Mouse (Mus musculus): ENCODE data around the gene Dock8. TPM values are rescaled to one million over a fixed set of nuclear protein-coding genes. Genes with fewer than 3 reads are reported as not detected.
"Not testable (repeated sequence)": the region's sequence is repeated elsewhere in the genome, so short reads cannot be mapped to it uniquely, and the experiment has no call there.

The Dock8 gene
- polyA plus RNA-seq, 1 experiment: 0.72 TPM

DNA sequence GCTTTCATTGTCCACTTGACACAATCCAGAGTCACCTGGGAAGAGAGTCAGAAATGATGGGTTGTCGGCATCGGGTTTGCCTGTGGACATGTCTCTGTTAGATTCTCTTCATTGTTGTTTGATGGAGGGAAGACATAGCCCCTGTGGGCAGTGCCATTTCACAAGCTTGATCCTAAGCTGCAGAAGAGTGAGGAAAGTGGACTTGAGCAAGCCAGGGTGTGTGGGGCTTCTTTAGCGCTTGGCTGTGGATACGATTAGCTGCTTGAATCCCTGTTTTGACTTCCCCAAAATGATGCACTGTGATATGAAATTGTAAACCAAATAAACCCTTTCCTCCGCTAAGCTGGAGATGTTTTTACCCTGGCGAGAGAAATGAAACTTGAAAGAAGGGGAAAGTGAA is 2.7 kb downstream of the Dock8 start:
- TF ChIP-seq POLR2A (IDR thresholded peaks at IDR 0.05; ENCODE audit: borderline replicate concordance, insufficient read depth, low read length): no peak
- no peak for TF ChIP-seq CTCF (IDR thresholded peaks at IDR 0.05; ENCODE audit: borderline replicate concordance, insufficient read depth, low read depth, low read length)
- Histone ChIP-seq H3K4me3 (replicated peaks; ENCODE audit: insufficient read depth, low read depth, low read length) (no peak overlapping the region), H3K4me1 (ENCODE audit: control insufficient read depth, insufficient read depth, low read length) (no peaks in the 10 kb centered on the region), H3K27ac (ENCODE audit: insufficient read depth, low read length) (no peak overlapping the region), H3K27me3 (ENCODE audit: control insufficient read depth, insufficient read depth, low read length) (no peaks in the 10 kb centered on the region; the same call in 1 of the 2 replicates)
- no peak for DNase-seq
- 88% methylated on average over 6 of the region's 6 CpGs for WGBS

GRCm38 (mm10) chr19:25002828-25003227 is 3.5 kb downstream of the Dock8 start:
- H3K27me3 ChIP-seq (ENCODE audit: control insufficient read depth, insufficient read depth, low read length): no peaks in the 10 kb centered on the region; the same call in 1 of the 2 replicates
- H3K4me1 ChIP-seq (ENCODE audit: control insufficient read depth, insufficient read depth, low read length): no peaks in the 10 kb centered on the region
- TF ChIP-seq POLR2A (IDR thresholded peaks at IDR 0.05; ENCODE audit: borderline replicate concordance, insufficient read depth, low read length): no peak
- no peak for TF ChIP-seq CTCF (IDR thresholded peaks at IDR 0.05; ENCODE audit: borderline replicate concordance, insufficient read depth, low read depth, low read length)
- WGBS: 40% methylated on average over 3 of the region's 3 CpGs
- H3K4me3 ChIP-seq (replicated peaks; ENCODE audit: insufficient read depth, low read depth, low read length): no peak overlapping the region
- H3K27ac ChIP-seq (ENCODE audit: insufficient read depth, low read length): no peak overlapping the region
- DNase-seq: no peak

DNA sequence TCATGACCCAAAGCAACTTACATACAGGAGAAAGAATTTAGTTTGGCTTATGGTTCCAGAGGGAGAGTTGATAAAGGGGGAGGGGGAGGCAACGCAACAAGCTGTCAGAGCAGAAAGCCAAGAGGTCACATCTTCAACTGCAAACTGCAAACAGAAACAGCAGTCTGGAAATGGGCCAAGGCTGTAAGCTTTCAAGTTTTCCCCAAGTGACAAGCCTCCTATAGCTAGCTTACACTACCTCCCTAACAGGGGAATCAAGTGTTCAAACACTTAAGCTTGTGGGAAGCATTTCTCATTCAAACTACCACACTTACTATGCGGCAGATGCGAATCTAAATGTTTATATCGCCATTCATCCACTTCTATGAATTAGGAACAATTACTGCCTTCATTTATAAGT is 4.5 kb downstream of the Dock8 start:
- H3K4me1 ChIP-seq (ENCODE audit: control insufficient read depth, insufficient read depth, low read length): no peaks in the 10 kb centered on the region
- DNase-seq: no peak
- no peak for TF ChIP-seq CTCF (IDR thresholded peaks at IDR 0.05; ENCODE audit: borderline replicate concordance, insufficient read depth, low read depth, low read length)
- TF ChIP-seq POLR2A (IDR thresholded peaks at IDR 0.05; ENCODE audit: borderline replicate concordance, insufficient read depth, low read length): no peak
- WGBS: 34% methylated on average over 4 of the region's 4 CpGs
- H3K27ac ChIP-seq (ENCODE audit: insufficient read depth, low read length): no peak overlapping the region
- H3K4me3 ChIP-seq (replicated peaks; ENCODE audit: insufficient read depth, low read depth, low read length): no peak overlapping the region
- H3K27me3 ChIP-seq (ENCODE audit: control insufficient read depth, insufficient read depth, low read length): no peaks in the 10 kb centered on the region; the same call in 1 of the 2 replicates

DNA sequence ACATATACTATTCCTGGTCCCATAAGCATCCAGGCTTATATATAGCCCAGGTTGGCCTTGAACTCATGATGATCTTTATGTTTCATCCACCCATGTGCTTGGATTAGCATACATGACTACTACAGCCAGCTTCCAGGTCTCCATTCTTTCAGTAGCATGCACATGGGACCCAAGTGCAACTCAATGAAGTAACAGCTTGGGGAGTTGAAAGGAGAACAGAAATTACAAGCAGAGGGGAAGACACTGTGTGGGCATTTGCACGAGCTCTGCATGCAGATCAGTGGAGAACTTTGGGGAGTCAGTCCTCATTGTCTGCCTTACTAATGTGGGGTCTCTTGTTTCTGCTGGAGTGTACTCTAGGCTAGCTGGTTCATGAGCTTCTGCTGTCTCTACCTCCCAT is 7.4 kb downstream of the Dock8 start:
- WGBS: 76% methylated on average over 1 of the region's 1 CpGs
- no peaks in the 10 kb centered on the region for H3K4me1 ChIP-seq (ENCODE audit: control insufficient read depth, insufficient read depth, low read length)

DNA sequence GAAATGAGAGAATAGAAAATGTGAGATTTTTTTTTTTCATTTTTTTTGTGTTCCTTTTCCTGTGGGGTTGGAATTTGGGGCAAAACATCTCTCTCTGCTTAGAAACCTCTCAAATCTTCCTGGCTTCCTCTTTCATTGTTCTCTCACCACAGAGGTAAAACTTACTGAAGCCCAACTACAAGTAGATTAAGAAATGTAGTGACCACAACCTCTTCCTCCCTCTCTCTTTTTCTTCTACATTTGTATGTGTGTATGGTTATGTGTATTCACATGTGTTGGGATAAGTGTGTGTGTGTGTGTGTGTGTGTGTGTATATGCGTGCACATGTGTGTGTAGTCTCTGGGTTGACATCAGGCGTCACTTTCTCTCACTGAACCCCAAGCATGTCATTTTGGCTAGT is 9.2 kb downstream of the Dock8 start:
- no peak overlapping the region for H3K27ac ChIP-seq (ENCODE audit: insufficient read depth, low read length)
- no peak for TF ChIP-seq CTCF (IDR thresholded peaks at IDR 0.05; ENCODE audit: borderline replicate concordance, insufficient read depth, low read depth, low read length)
- TF ChIP-seq POLR2A (IDR thresholded peaks at IDR 0.05; ENCODE audit: borderline replicate concordance, insufficient read depth, low read length): no peak
- no peaks in the 10 kb centered on the region; the same call in 1 of the 2 replicates for H3K27me3 ChIP-seq (ENCODE audit: control insufficient read depth, insufficient read depth, low read length)
- H3K4me3 ChIP-seq (replicated peaks; ENCODE audit: insufficient read depth, low read depth, low read length): no peak overlapping the region
- WGBS: 81% methylated on average over 2 of the region's 2 CpGs
- no peaks in the 10 kb centered on the region for H3K4me1 ChIP-seq (ENCODE audit: control insufficient read depth, insufficient read depth, low read length)
- DNase-seq: no peak

More for the DNA sequence above, 7.4 kb downstream of the Dock8 start:
- H3K27me3 ChIP-seq (ENCODE audit: control insufficient read depth, insufficient read depth, low read length): no peaks in the 10 kb centered on the region; the same call in 1 of the 2 replicates
- H3K27ac ChIP-seq (ENCODE audit: insufficient read depth, low read length): no peak overlapping the region
- DNase-seq: no peak
- TF ChIP-seq CTCF (IDR thresholded peaks at IDR 0.05; ENCODE audit: borderline replicate concordance, insufficient read depth, low read depth, low read length) (no peak), POLR2A (IDR thresholded peaks at IDR 0.05; ENCODE audit: borderline replicate concordance, insufficient read depth, low read length) (no peak)
- no peak overlapping the region for H3K4me3 ChIP-seq (replicated peaks; ENCODE audit: insufficient read depth, low read depth, low read length)

DNA sequence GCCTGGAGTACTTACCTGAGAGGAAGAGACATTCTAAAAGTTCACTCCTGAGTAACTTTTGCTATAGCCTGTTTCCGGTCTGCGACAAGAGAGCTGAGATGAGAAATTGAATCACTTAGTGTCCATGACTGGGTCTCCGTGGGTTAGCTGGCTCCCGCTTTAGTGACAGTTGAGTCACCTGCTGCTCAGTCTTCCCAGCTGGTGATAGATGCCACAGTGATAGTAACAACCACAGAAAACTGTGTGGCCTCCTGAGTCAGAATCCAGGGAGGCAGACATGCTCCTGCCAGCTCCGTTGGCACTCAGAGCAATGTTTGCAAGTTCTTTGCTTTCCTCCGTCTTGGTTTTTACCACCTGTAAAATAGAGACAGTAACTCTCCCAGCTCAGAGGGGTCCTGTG is 23.4 kb downstream of the Dock8 start:
- WGBS: 64% methylated on average over 6 of the region's 6 CpGs

DNA sequence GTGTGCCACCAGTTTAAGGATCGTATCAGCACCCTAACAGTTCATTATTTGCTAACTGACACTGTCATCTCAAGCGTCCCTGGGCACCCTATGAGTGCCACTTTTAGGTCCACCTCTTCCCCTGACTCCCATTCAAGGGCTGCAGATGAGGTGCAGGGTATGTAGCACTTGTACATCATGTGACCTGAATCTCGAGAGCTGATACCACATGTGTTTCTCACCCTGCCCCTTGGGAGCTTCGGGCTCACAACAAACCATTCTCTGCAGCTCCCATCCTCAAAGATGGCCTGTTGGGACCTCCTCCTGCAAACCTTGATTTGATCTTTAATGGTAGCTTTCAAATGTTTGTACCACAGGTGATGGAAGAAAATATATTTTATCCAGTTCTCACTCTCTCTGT is 32.4 kb downstream of the Dock8 start:
- WGBS: 77% methylated on average over 4 of the region's 4 CpGs
- TF ChIP-seq POLR2A (IDR thresholded peaks at IDR 0.05; ENCODE audit: borderline replicate concordance, insufficient read depth, low read length) (no peak), CTCF (IDR thresholded peaks at IDR 0.05; ENCODE audit: borderline replicate concordance, insufficient read depth, low read depth, low read length) (no peak)

More for the DNA sequence above, 23.4 kb downstream of the Dock8 start:
- TF ChIP-seq CTCF (IDR thresholded peaks at IDR 0.05; ENCODE audit: borderline replicate concordance, insufficient read depth, low read depth, low read length) (no peak), POLR2A (IDR thresholded peaks at IDR 0.05; ENCODE audit: borderline replicate concordance, insufficient read depth, low read length) (no peak)
- Histone ChIP-seq H3K4me1 (ENCODE audit: control insufficient read depth, insufficient read depth, low read length) (no peaks in the 10 kb centered on the region), H3K4me3 (replicated peaks; ENCODE audit: insufficient read depth, low read depth, low read length) (no peak overlapping the region), H3K27me3 (ENCODE audit: control insufficient read depth, insufficient read depth, low read length) (no peaks in the 10 kb centered on the region), H3K27ac (ENCODE audit: insufficient read depth, low read length) (no peak overlapping the region)
- no peak for DNase-seq

GRCm38 (mm10) chr19:25033008-25033407 is 33.7 kb downstream of the Dock8 start:
- H3K27ac ChIP-seq (ENCODE audit: insufficient read depth, low read length); H3K27me3 ChIP-seq (ENCODE audit: control insufficient read depth, insufficient read depth, low read length); H3K4me3 ChIP-seq (replicated peaks; ENCODE audit: insufficient read depth, low read depth, low read length); H3K4me1 ChIP-seq (ENCODE audit: control insufficient read depth, insufficient read depth, low read length); DNase-seq: not testable (repeated sequence)
- 85% methylated on average over 8 of the region's 18 CpGs for WGBS

More for the DNA sequence above, 32.4 kb downstream of the Dock8 start:
- Histone ChIP-seq H3K27ac (ENCODE audit: insufficient read depth, low read length) (no peak overlapping the region), H3K4me1 (ENCODE audit: control insufficient read depth, insufficient read depth, low read length) (no peaks in the 10 kb centered on the region), H3K4me3 (replicated peaks; ENCODE audit: insufficient read depth, low read depth, low read length) (no peak overlapping the region), H3K27me3 (ENCODE audit: control insufficient read depth, insufficient read depth, low read length) (no peaks in the 10 kb centered on the region)
- DNase-seq: no peak

All from cerebellum, adult 2 months (tissue).